Mouse (Mus musculus): Measurements from ENCODE around the gene Myrfl. TPM values are rescaled to one million over a fixed set of nuclear protein-coding genes. Genes with fewer than 3 reads are reported as not detected.

The Myrfl gene
- polyA plus RNA-seq, 1 experiment, result not detected

DNA sequence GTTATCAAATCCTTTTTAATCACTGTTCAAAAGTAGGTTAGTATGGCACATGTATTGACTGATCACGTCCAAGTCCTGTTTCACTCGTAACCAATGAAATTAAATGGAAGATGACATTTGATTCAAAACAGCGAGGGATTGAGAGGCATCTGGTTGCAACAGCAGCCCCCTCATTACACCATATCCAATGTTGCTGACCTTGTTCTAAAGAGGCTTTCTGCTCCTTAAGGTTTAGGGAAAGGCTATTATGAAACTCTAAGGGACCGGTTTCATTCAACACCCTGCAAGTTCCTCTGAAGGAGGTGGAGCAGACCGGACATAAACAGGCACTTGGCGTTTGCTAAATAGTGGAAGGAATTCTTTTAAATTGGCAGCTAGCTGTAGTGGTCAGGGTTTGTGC is 2.2 kb downstream of the Myrfl start:
- H3K36me3 ChIP-seq (ENCODE audit: control insufficient read depth), result no peaks in the 10 kb centered on the region
- no peaks in the 10 kb centered on the region for H3K4me1 ChIP-seq (ENCODE audit: control insufficient read depth)
- TF ChIP-seq TAL1 (IDR thresholded peaks at IDR 0.05; ENCODE audit: low read length) (no peak), GATA1 (IDR thresholded peaks at IDR 0.05; ENCODE audit: low read length) (no peak)
- no peaks in the 10 kb centered on the region for H3K27me3 ChIP-seq (ENCODE audit: control insufficient read depth)
- no peaks in the 10 kb centered on the region for H3K9me3 ChIP-seq (ENCODE audit: control insufficient read depth, low read length)
- no peak overlapping the region for H3K4me3 ChIP-seq (replicated peaks)

DNA sequence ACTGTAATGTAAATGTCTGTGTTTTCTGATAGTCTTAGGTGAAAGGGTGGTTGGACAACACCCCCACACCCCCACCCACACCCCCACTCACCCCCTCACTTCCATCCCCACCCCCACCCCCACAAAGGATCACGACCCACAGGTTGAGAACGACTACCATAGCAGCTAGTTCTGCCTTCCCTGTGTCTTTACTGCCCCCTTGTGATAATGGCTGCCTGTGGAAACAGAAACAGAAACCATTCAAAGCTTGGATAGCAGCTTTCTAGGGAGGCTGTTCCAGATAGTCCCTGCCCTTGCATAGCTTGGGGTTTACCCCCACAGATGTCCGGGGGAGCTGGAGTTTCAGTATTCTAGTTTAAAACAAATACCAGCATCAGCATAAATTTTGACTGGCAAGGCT is 3.0 kb downstream of the Myrfl start:
- Histone ChIP-seq H3K4me1 (ENCODE audit: control insufficient read depth) (no peaks in the 10 kb centered on the region), H3K27me3 (ENCODE audit: control insufficient read depth) (no peaks in the 10 kb centered on the region), H3K36me3 (ENCODE audit: control insufficient read depth) (no peaks in the 10 kb centered on the region), H3K9me3 (ENCODE audit: control insufficient read depth, low read length) (no peaks in the 10 kb centered on the region), H3K4me3 (replicated peaks) (no peak overlapping the region)
- TF ChIP-seq TAL1 (IDR thresholded peaks at IDR 0.05; ENCODE audit: low read length) (no peak), GATA1 (IDR thresholded peaks at IDR 0.05; ENCODE audit: low read length) (no peak)

DNA sequence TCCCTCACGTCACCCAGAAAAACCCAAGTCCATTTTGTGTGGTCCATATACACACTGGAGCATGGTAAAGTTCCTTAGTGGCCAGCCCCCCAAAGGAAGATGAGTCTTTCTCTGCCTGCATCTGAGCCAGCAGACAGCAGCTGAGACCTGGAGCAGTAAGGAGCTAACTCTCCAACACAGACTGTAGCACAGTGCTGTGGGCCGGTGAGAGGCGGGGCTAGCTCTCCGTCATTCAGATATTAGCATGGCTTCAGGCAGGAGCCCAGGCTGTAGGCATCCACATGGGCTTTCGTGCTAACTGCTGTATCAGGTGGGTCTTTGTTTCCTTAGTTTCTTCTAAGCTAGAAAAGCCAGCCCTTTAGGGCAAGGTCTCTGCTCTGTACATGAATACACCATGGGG is 6.1 kb downstream of the Myrfl start:
- H3K9me3 ChIP-seq (ENCODE audit: control insufficient read depth, low read length), result no peaks in the 10 kb centered on the region; the same call in 1 of the 2 replicates
- TF ChIP-seq TAL1 (IDR thresholded peaks at IDR 0.05; ENCODE audit: low read length), result no peak
- no peak for TF ChIP-seq GATA1 (IDR thresholded peaks at IDR 0.05; ENCODE audit: low read length)
- no peak overlapping the region for H3K4me3 ChIP-seq (replicated peaks)
- no peaks in the 10 kb centered on the region for H3K27me3 ChIP-seq (ENCODE audit: control insufficient read depth)
- no peaks in the 10 kb centered on the region for H3K4me1 ChIP-seq (ENCODE audit: control insufficient read depth)
- no peaks in the 10 kb centered on the region for H3K36me3 ChIP-seq (ENCODE audit: control insufficient read depth)

DNA sequence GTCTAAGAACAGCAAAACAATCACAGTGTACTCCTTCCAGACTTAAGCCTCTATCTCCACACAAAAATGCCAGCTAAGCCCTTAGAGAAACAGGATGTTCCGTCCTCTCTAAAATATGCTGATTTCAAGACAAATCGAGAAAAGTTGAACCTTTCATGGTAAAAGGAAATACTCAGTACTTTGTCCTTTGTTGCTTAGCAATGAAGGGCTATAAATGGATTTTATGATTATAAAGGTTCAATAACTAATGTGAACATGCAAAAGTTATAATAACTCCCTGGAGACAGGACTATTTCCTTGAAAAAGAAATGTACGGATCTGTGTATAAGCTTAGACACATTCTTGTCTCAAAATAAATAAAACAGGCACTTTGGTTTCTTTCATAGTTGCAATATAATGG is 12.2 kb downstream of the Myrfl start:
- Histone ChIP-seq H3K27me3 (ENCODE audit: control insufficient read depth) (no peaks in the 10 kb centered on the region), H3K4me3 (replicated peaks) (no peak overlapping the region), H3K4me1 (ENCODE audit: control insufficient read depth) (no peaks in the 10 kb centered on the region), H3K9me3 (ENCODE audit: control insufficient read depth, low read length) (peaks cover under 1% of the 10 kb centered on the region; the same call in 1 of the 2 replicates), H3K36me3 (ENCODE audit: control insufficient read depth) (no peaks in the 10 kb centered on the region)
- no peak for TF ChIP-seq TAL1 (IDR thresholded peaks at IDR 0.05; ENCODE audit: low read length)
- no peak for TF ChIP-seq GATA1 (IDR thresholded peaks at IDR 0.05; ENCODE audit: low read length)

DNA sequence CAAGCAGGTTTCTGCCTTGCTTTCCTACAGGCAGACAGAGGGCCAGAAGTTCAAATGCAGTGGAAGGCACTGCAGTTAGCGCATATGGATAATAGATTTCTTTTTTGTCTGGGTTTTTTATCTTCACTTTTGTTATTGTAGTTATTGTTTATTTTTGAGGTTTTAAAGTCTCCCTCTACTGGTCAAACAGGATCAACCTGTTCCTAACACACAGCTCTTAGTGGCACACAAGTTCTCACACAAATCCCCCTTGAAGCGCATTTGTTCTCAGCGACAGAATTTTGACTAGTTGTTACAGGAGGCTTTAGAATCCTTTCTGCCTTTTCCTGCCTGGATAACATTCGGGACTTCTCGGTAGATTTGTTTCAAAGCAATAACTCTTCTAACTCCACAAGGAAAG is 13.2 kb downstream of the Myrfl start:
- H3K4me3 ChIP-seq (replicated peaks), result no peak overlapping the region
- peaks cover 2% of the 10 kb centered on the region; the same call in 1 of the 2 replicates for H3K9me3 ChIP-seq (ENCODE audit: control insufficient read depth, low read length)
- H3K4me1 ChIP-seq (ENCODE audit: control insufficient read depth), result no peaks in the 10 kb centered on the region
- no peaks in the 10 kb centered on the region for H3K27me3 ChIP-seq (ENCODE audit: control insufficient read depth)
- TF ChIP-seq TAL1 (IDR thresholded peaks at IDR 0.05; ENCODE audit: low read length) (no peak), GATA1 (IDR thresholded peaks at IDR 0.05; ENCODE audit: low read length) (no peak)
- H3K36me3 ChIP-seq (ENCODE audit: control insufficient read depth), result no peaks in the 10 kb centered on the region

DNA sequence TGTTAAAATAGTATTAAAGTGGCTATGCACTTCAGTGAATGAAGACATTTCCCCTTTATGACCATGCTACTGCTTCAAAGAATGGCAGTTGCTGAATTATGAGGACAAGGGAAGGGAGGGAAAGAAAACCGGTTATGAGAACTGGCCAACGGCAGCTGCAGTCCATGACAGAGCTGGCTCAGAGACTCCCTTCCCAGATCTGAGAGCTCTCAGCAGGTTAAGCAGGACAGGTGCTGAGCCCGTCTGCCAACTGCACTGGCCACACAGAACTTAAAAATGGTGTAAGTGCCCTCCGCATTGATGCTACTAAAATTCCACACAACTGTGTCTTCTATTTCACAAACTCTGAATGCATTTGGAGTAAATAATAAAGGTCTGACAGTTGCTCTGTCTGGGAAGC is 19.3 kb downstream of the Myrfl start:
- TF ChIP-seq GATA1 (IDR thresholded peaks at IDR 0.05; ENCODE audit: low read length), result no peak
- TF ChIP-seq TAL1 (IDR thresholded peaks at IDR 0.05; ENCODE audit: low read length), result no peak

DNA sequence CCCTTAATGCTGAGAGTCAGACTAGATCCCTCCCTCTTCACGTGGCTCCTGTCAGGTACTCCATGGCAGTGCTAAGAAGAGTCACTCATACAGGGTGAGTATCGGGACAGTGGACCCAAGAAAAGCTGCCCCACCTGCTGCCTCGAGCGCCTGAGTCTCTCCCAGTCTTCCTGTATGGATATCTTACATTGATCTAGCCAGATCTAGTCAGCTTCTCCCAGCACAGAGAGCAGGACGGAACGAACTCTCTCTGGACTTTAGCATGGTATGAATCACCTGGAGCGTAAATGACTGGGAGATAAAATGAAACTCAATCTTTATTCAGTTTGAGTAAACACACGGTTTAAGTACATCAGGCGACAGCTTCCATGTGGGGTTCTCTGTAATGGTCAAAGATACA is 22.2 kb downstream of the Myrfl start:
- Histone ChIP-seq H3K9me3 (ENCODE audit: control insufficient read depth, low read length) (peaks cover 1% of the 10 kb centered on the region; the same call in 1 of the 2 replicates), H3K4me1 (ENCODE audit: control insufficient read depth) (no peaks in the 10 kb centered on the region), H3K36me3 (ENCODE audit: control insufficient read depth) (no peaks in the 10 kb centered on the region), H3K4me3 (replicated peaks) (no peak overlapping the region), H3K27me3 (ENCODE audit: control insufficient read depth) (no peaks in the 10 kb centered on the region)
- TF ChIP-seq TAL1 (IDR thresholded peaks at IDR 0.05; ENCODE audit: low read length), result no peak
- no peak for TF ChIP-seq GATA1 (IDR thresholded peaks at IDR 0.05; ENCODE audit: low read length)

More for the DNA sequence above, 19.3 kb downstream of the Myrfl start:
- Histone ChIP-seq H3K4me3 (replicated peaks) (no peak overlapping the region), H3K4me1 (ENCODE audit: control insufficient read depth) (no peaks in the 10 kb centered on the region), H3K9me3 (ENCODE audit: control insufficient read depth, low read length) (peaks cover 2% of the 10 kb centered on the region; the same call in 1 of the 2 replicates), H3K36me3 (ENCODE audit: control insufficient read depth) (no peaks in the 10 kb centered on the region), H3K27me3 (ENCODE audit: control insufficient read depth) (no peaks in the 10 kb centered on the region)

DNA sequence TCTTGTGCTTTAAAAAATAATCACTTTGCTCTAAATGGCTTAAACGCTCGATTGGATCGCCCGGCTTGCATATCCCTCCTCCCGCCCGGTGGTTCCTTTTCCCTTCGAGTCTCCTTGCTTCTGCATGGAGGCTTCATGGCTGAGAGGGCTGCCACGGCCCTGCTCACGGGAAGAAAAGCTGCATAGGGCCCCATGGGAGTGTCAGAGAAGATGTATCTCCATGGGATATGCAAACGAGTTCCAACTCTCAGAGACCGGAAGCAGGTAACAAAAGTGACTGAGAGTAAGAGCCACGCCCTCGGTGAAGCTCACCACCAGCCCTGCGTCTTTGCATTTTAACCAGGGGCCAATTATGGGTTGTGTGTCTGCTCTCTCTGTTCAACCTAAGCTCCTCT is 24.7 kb downstream of the Myrfl start:
- Histone ChIP-seq H3K36me3 (ENCODE audit: control insufficient read depth) (no peaks in the 10 kb centered on the region), H3K4me3 (replicated peaks) (no peak overlapping the region), H3K27me3 (ENCODE audit: control insufficient read depth) (no peaks in the 10 kb centered on the region), H3K4me1 (ENCODE audit: control insufficient read depth) (no peaks in the 10 kb centered on the region), H3K9me3 (ENCODE audit: control insufficient read depth, low read length) (no peaks in the 10 kb centered on the region)
- TF ChIP-seq GATA1 (IDR thresholded peaks at IDR 0.05; ENCODE audit: low read length) (no peak), TAL1 (IDR thresholded peaks at IDR 0.05; ENCODE audit: low read length) (no peak)

DNA sequence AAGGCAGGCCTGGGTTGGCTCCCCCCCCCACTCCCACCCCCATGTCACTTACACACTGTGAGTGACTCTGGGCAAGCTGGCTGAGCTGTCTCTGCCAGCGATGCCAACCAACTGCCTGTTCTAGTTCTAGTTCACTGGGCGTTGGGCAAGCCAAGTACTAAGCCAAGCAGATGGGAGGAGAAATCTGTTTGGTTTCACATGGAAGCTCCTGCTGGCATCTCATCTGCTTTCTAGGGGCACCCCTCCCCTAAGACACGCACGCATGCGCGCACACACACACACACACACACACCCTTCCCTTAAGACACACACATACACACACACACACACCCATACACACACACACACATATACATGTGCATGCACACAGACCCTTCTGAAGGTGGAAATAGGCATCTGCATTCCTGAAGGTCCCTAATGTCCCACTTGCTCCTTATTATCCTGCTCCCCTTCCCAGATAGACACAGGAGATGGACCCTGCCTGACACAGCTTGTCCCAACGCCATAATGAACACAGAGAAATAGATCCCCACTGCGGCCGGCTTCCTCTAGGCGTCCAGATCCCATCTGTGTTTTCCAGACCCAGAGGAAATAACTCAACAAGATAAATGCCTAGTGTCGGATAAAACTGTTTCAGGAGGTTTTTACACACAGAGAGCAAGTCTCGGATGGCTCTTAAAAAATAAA is 25.2 kb downstream of the Myrfl start:
- Histone ChIP-seq H3K9me3 (ENCODE audit: control insufficient read depth, low read length) (no peaks in the 10 kb centered on the region), H3K4me1 (ENCODE audit: control insufficient read depth) (no peaks in the 10 kb centered on the region), H3K27me3 (ENCODE audit: control insufficient read depth) (no peaks in the 10 kb centered on the region), H3K4me3 (replicated peaks) (no peak overlapping the region), H3K36me3 (ENCODE audit: control insufficient read depth) (no peaks in the 10 kb centered on the region)
- TF ChIP-seq GATA1 (IDR thresholded peaks at IDR 0.05; ENCODE audit: low read length) (no peak), TAL1 (IDR thresholded peaks at IDR 0.05; ENCODE audit: low read length) (no peak)

DNA sequence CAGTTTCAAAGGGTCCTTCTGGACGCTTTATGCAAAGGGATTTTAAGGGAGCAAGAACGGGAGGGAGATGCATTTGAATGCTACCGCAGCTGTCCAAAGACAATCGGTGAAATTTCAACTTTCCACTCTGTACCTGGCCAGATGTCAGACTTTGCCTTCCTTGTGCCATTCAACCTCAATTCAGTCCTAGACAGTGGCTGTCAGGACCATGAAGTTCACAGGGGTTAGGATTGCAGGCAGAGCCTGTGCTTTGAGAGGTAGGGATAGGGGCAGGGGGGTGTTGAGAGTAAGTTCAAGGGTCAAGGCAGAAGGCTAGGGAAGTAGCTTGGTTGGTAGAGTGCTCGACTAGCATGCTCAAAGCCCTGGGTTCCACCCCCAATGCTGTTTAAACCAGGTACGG is 25.9 kb downstream of the Myrfl start:
- Histone ChIP-seq H3K4me1 (ENCODE audit: control insufficient read depth) (no peaks in the 10 kb centered on the region), H3K9me3 (ENCODE audit: control insufficient read depth, low read length) (no peaks in the 10 kb centered on the region), H3K27me3 (ENCODE audit: control insufficient read depth) (no peaks in the 10 kb centered on the region), H3K36me3 (ENCODE audit: control insufficient read depth) (no peaks in the 10 kb centered on the region), H3K4me3 (replicated peaks) (no peak overlapping the region)
- TF ChIP-seq GATA1 (IDR thresholded peaks at IDR 0.05; ENCODE audit: low read length), result no peak
- TF ChIP-seq TAL1 (IDR thresholded peaks at IDR 0.05; ENCODE audit: low read length), result no peak
